Mouse (Mus musculus) CH12.LX (cell line): ENCODE results near the gene Znrf3. TPM values are rescaled to one million over a fixed set of nuclear protein-coding genes. Genes with fewer than 3 reads are reported as not detected.
"Not testable (repeated sequence)": the region's sequence is repeated elsewhere in the genome, so short reads cannot be mapped to it uniquely, and the experiment has no call there.

Source experiments
- DNase-seq: peaks from one replicate; pipeline ENCODE4 v3.0.0-alpha.2; 2013; ENCODE audit errors: extremely low read depth
- H3K27ac ChIP-seq: 2 replicates; pipeline ENCODE4 v1.5.1; 2012; ENCODE audit warnings: low read depth, mild to moderate bottlenecking, control low read depth, moderate library complexity; ENCODE audit not compliant: insufficient read depth
- H3K27me3 ChIP-seq: replicated peaks from 2 replicates; pipeline ENCODE3; 2012; ENCODE audit warnings: inconsistent platforms
- H3K36me3 ChIP-seq, 2 experiments: replicated peaks in 1 of 2; 2 replicates each; pipeline versions ENCODE3 to v1.6.1; 2012; ENCODE audit warnings: inconsistent platforms in 1 of 2, low read length in 1 of 2, mild to moderate bottlenecking in 1 of 2, mixed read lengths in 1 of 2, moderate library complexity in 1 of 2; ENCODE audit not compliant: control insufficient read depth in 1 of 2, insufficient read depth in 1 of 2
- H3K4me1 ChIP-seq, 2 experiments: 2 replicates each; pipeline ENCODE4 v1.6.1; 2012; ENCODE audit warnings: inconsistent platforms in 1 of 2, moderate library complexity in 1 of 2; ENCODE audit not compliant: insufficient read depth in 2 of 2, control insufficient read depth in 1 of 2
- H3K4me2 ChIP-seq: 2 replicates; pipeline ENCODE4 v1.6.1; 2012; ENCODE audit warnings: low read depth, mild to moderate bottlenecking, control low read depth; ENCODE audit not compliant: poor library complexity, insufficient read depth, severe bottlenecking
- H3K4me3 ChIP-seq, 3 experiments: fragments of 150-350 bp in 1 of 3; sonication (generic) in 1 of 3; replicated peaks in 1 of 3; 2 replicates each; pipeline versions ENCODE3 to v1.5.1; 2011 to 2012; ENCODE audit warnings: low read depth in 2 of 3, low read length in 2 of 3, mild to moderate bottlenecking in 2 of 3, moderate library complexity in 2 of 3, control low read depth in 1 of 3, improper control_type of control experiment in 1 of 3, inconsistent platforms in 1 of 3, mixed read lengths in 1 of 3; ENCODE audit not compliant: poor library complexity in 1 of 3
- H3K79me2 ChIP-seq: replicated peaks from 2 replicates; pipeline ENCODE4 v1.6.1; 2012; ENCODE audit warnings: mild to moderate bottlenecking, moderate library complexity; ENCODE audit not compliant: control insufficient read depth, poor library complexity, insufficient read depth, severe bottlenecking; ENCODE audit errors: extremely low read depth
- H3K9ac ChIP-seq: 2 replicates; pipeline ENCODE4 v1.6.1; 2012; ENCODE audit warnings: low read depth, mild to moderate bottlenecking, control low read depth, moderate library complexity; ENCODE audit not compliant: insufficient read depth
- H3K9me3 ChIP-seq: replicated peaks from 2 replicates; pipeline ENCODE3; 2012; ENCODE audit warnings: low read length, inconsistent platforms, mixed read lengths
- BHLHE40 ChIP-seq: IDR thresholded peaks from 2 replicates; pipeline ENCODE4 v1.6.1; 2011; ENCODE audit warnings: mild to moderate bottlenecking, low read depth, low read length, improper control_type of control experiment
- CHD2 ChIP-seq: IDR thresholded peaks from 2 replicates; pipeline ENCODE4 v1.6.1; 2011; ENCODE audit warnings: low read length, improper control_type of control experiment
- EP300 ChIP-seq: IDR thresholded peaks from 2 replicates; pipeline ENCODE4 v1.6.1; 2011; ENCODE audit warnings: low read length, improper control_type of control experiment
- IRF4 ChIP-seq: IDR thresholded peaks from 2 replicates; pipeline ENCODE4 v1.6.1; 2014; ENCODE audit warnings: low read depth, mild to moderate bottlenecking, inconsistent platforms, low read length, improper control_type of control experiment
- KAT2A ChIP-seq: IDR thresholded peaks from 2 replicates; pipeline ENCODE4 v1.6.1; 2012; ENCODE audit warnings: low read length, improper control_type of control experiment, inconsistent platforms; ENCODE audit not compliant: insufficient replicate concordance
- MAX ChIP-seq: IDR thresholded peaks from 2 replicates; pipeline ENCODE4 v1.6.1; 2011; ENCODE audit warnings: low read length, improper control_type of control experiment
- MEF2A ChIP-seq: IDR thresholded peaks from 2 replicates; pipeline ENCODE4 v1.6.1; 2014; ENCODE audit warnings: low read depth, mild to moderate bottlenecking, inconsistent platforms, low read length, improper control_type of control experiment, borderline replicate concordance
- MXI1 ChIP-seq: IDR thresholded peaks from 2 replicates; pipeline ENCODE4 v1.6.1; 2011; ENCODE audit warnings: mild to moderate bottlenecking, low read depth, low read length, improper control_type of control experiment
- NRF1 ChIP-seq: IDR thresholded peaks from 2 replicates; pipeline ENCODE4 v1.6.1; 2014; ENCODE audit warnings: low read depth, mild to moderate bottlenecking, inconsistent platforms, low read length, improper control_type of control experiment, moderate library complexity
- SMC3 ChIP-seq: IDR thresholded peaks from 2 replicates; pipeline ENCODE4 v1.6.1; 2011; ENCODE audit warnings: low read depth, low read length, improper control_type of control experiment
- TCF12 ChIP-seq: IDR thresholded peaks from 2 replicates; pipeline ENCODE4 v1.6.1; 2014; ENCODE audit warnings: low read depth, mild to moderate bottlenecking, inconsistent platforms, low read length, improper control_type of control experiment
- ZMIZ1 ChIP-seq: IDR thresholded peaks from 2 replicates; pipeline ENCODE4 v1.6.1; 2012; ENCODE audit warnings: low read depth, mild to moderate bottlenecking, inconsistent platforms, low read length, improper control_type of control experiment
- dilution Hi-C: fragments of 300-500 bp; cut with MboI; formaldehyde crosslinking; loops from 2 replicates; pipeline ENCODE4 v1.14.3; 2020; ENCODE audit warnings: low sequenced_read_pairs; ENCODE audit not compliant: extremely low pct_unique_long_range_greater_than_20kb, extremely low pct_ligation_motif_present
- in situ Hi-C: fragments of 300-500 bp; cut with MboI; formaldehyde crosslinking; loops from 3 replicates; pipeline ENCODE4 v1.14.3; 2019; ENCODE audit warnings: low sequenced_read_pairs, low pct_ligation_motif_present, low pct_unique_long_range_greater_than_20kb, mixed read lengths
- polyA plus RNA-seq: library from polyadenylated mRNA; unstranded; fragments of >175 nt; gene quantifications from 2 replicates; pipeline ENCODE4 v1.2.1, GENCODE M21; 2012; ENCODE audit warnings: low read depth; ENCODE audit not compliant: insufficient read length
- total RNA-seq, 2 experiments: library from RNA; depleted of rRNA; stranded (reverse); fragments of 300-350 nt in 1 of 2; fragments of >200 nt in 1 of 2; gene quantifications; 2 replicates each; pipeline ENCODE4 v1.2.3; 2012 to 2014

Gene Znrf3
- total and polyA plus RNA-seq, 3 experiments: 1.1 to 2.7 (median 1.3) TPM

GRCm38 (mm10) chr11:5490989-5491656, 46.5 kb upstream of the Znrf3 start:
- no peaks in the 10 kb centered on the region for H3K27me3 ChIP-seq
- dilution Hi-C loops: no loop called here
- in situ Hi-C loops: no loop called here
- no peak overlapping the region for H3K4me2 ChIP-seq
- H3K36me3 ChIP-seq: peaks cover 12 to 64% of the 10 kb centered on the region in 2 experiments
- TF ChIP-seq CHD2 (no peak), BHLHE40 (no peak), TCF12 (no peak), NRF1 (no peak), ZMIZ1 (no peak), KAT2A (no peak), MEF2A (no peak), MAX (no peak), MXI1 (no peak), SMC3 (no peak), IRF4 (no peak), EP300 (no peak)
- H3K27ac ChIP-seq: no peak overlapping the region
- no peak overlapping the region for H3K4me3 ChIP-seq
- no peak overlapping the region for H3K9ac ChIP-seq
- peaks cover 15% of the 10 kb centered on the region; the same call in 1 of the 2 replicates for H3K79me2 ChIP-seq
- no peak for DNase-seq
- H3K9me3 ChIP-seq: no peaks in the 10 kb centered on the region
- peaks cover 3 to 18% of the 10 kb centered on the region in 2 experiments for H3K4me1 ChIP-seq

- Histone ChIP-seq H3K36me3 (peaks cover 12 to 53% of the 10 kb centered on the region in 2 experiments), H3K79me2 (peaks cover 19% of the 10 kb centered on the region; the same call in 1 of the 2 replicates), H3K4me1 (peaks cover 7 to 20% of the 10 kb centered on the region in 2 experiments)
- H3K9me3 ChIP-seq, H3K27ac ChIP-seq, H3K4me2 ChIP-seq, dilution Hi-C loops, H3K9ac ChIP-seq, H3K27me3 ChIP-seq, DNase-seq, H3K4me3 ChIP-seq: not testable (repeated sequence)
- in situ Hi-C loops: loop anchor here (5.0 to 10.0 kb wide), 2 partner anchors 33 to 295 kb away; partner anchors contain the start of genes Dbnl and Xbp1
These were observed 44.8 kb upstream of the Znrf3 start for GRCm38 (mm10) chr11:5489433-5489832.
